Mouse (Mus musculus): ENCODE results near the gene Hoxc11. TPM values are rescaled to one million over a fixed set of nuclear protein-coding genes. Genes with fewer than 3 reads are reported as not detected.

Hoxc11 gene
- total RNA-seq, 2 experiments from 2014 or later = 6.9 to 11.7 TPM

GRCm38 (mm10) chr15:102961728-102962127, 7.5 kb downstream of the Hoxc11 start:
- Histone ChIP-seq H3K4me3 (peak overlapping the region; percentile 93), H3K27ac (peak overlapping the region; percentile 99)
- intact Hi-C loops (cut with DNase I) = no loop called here
- DNase-seq = peak; percentile 67
- no peak for TF ChIP-seq CTCF (IDR thresholded peaks at IDR 0.05)

- Histone ChIP-seq H3K4me3 (peak overlapping the region; percentile 93), H3K27ac (peak overlapping the region; percentile 99)
- intact Hi-C loops (cut with DNase I) = no loop called here
- TF ChIP-seq CTCF (IDR thresholded peaks at IDR 0.05) = no peak
- peak; percentile 50 for DNase-seq
These were observed 8.3 kb downstream of the Hoxc11 start for GRCm38 (mm10) chr15:102962492-102962891.

- DNase-seq = peak; percentile 62
These were observed 9.0 kb downstream of the Hoxc11 start for GRCm38 (mm10) chr15:102963259-102963658.

GRCm38 (mm10) chr15:102963671-102964640, 9.7 kb downstream of the Hoxc11 start:
- Histone ChIP-seq H3K27ac (peak overlapping the region; percentile 99), H3K4me3 (peak overlapping the region; percentile 93)
- TF ChIP-seq CTCF (IDR thresholded peaks at IDR 0.05) = no peak
- DNase-seq = peak; percentile 87
- intact Hi-C loops (cut with DNase I) = no loop called here

More at GRCm38 (mm10) chr15:102963259-102963658, 9.0 kb downstream of the Hoxc11 start:
- intact Hi-C loops (cut with DNase I) = no loop called here
- Histone ChIP-seq H3K4me3 (peak overlapping the region; percentile 93), H3K27ac (peak overlapping the region; percentile 99)
- no peak for TF ChIP-seq CTCF (IDR thresholded peaks at IDR 0.05)

GRCm38 (mm10) chr15:102965003-102965891, 11.0 kb downstream of the Hoxc11 start:
- Histone ChIP-seq H3K4me3 (peak overlapping the region; percentile 93), H3K27ac (peak overlapping the region; percentile 99)
- TF ChIP-seq CTCF (IDR thresholded peaks at IDR 0.05) = 0 out of 2 replicates have a peak, but pooled peaks have one; percentile 1
- intact Hi-C loops (cut with DNase I) = loop anchor here (5.0 kb wide), 1 partner anchor 342 kb away; no protein-coding TSS in a partner anchor
- peak; percentile 51 for DNase-seq

- H3K4me3 ChIP-seq = peak overlapping the region; percentile 93
- peak; percentile 98 for DNase-seq
- intact Hi-C loops (cut with DNase I) = loop anchor here (1.0 to 5.0 kb wide), 3 partner anchors 15 to 341 kb away; no protein-coding TSS in a partner anchor
- TF ChIP-seq CTCF (IDR thresholded peaks at IDR 0.05) = peak; percentile 93
- H3K27ac ChIP-seq = peak overlapping the region; percentile 99
These were observed 11.9 kb downstream of the Hoxc11 start for GRCm38 (mm10) chr15:102965892-102966775.

- peak; percentile 69 for DNase-seq
- peak; percentile 11; the same call in 1 of the 2 replicates for TF ChIP-seq CTCF (IDR thresholded peaks at IDR 0.05)
- Histone ChIP-seq H3K27ac (peak within 1 kb of the TSS; percentile 99), H3K4me3 (peak within 1 kb of the TSS; percentile 93)
- intact Hi-C loops (cut with DNase I) = loop anchor here (1.0 to 5.0 kb wide), 3 partner anchors 14 to 340 kb away; no protein-coding TSS in a partner anchor
These were observed 12.6 kb downstream of the Hoxc11 start, which contains the start of gene Hoxc10 for GRCm38 (mm10) chr15:102966776-102967311. Hoxc10 (plus strand) TSS chr15:102966796.

GRCm38 (mm10) chr15:102967312-102967510, 13.0 kb downstream of the Hoxc11 start, which contains the start of gene Hoxc5:
Hoxc5 (plus strand) TSS chr15:102967443.
- H3K4me3 ChIP-seq = peak within 1 kb of the TSS; percentile 93

GRCm38 (mm10) chr15:102967511-102968397, 13.5 kb downstream of the Hoxc11 start:
- TF ChIP-seq CTCF (IDR thresholded peaks at IDR 0.05) = no peak
- Histone ChIP-seq H3K27ac (peak overlapping the region; percentile 99), H3K4me3 (peak overlapping the region; percentile 93)
- intact Hi-C loops (cut with DNase I) = loop anchor here (2.0 to 5.0 kb wide), 2 partner anchors 13 to 340 kb away; no protein-coding TSS in a partner anchor
- peak; percentile 69 for DNase-seq

More at GRCm38 (mm10) chr15:102967312-102967510, 13.0 kb downstream of the Hoxc11 start, which contains the start of gene Hoxc5:
- H3K27ac ChIP-seq = peak within 1 kb of the TSS; percentile 99
- no peak for TF ChIP-seq CTCF (IDR thresholded peaks at IDR 0.05)
- intact Hi-C loops (cut with DNase I) = loop anchor here (2.0 to 5.0 kb wide), 2 partner anchors 14 to 340 kb away; no protein-coding TSS in a partner anchor
- DNase-seq = no peak

GRCm38 (mm10) chr15:102969296-102969695, 15.1 kb downstream of the Hoxc11 start:
- Histone ChIP-seq H3K4me3 (peak overlapping the region; percentile 93), H3K27ac (peak overlapping the region; percentile 99)
- intact Hi-C loops (cut with DNase I) = loop anchor here (5.0 kb wide), 1 partner anchor 338 kb away; no protein-coding TSS in a partner anchor
- DNase-seq = no peak
- TF ChIP-seq CTCF (IDR thresholded peaks at IDR 0.05) = no peak

Data from gastrocnemius, adult 2 months (tissue).